Mouse (Mus musculus): Measurements from ENCODE around the gene Rps27a.

DNA sequence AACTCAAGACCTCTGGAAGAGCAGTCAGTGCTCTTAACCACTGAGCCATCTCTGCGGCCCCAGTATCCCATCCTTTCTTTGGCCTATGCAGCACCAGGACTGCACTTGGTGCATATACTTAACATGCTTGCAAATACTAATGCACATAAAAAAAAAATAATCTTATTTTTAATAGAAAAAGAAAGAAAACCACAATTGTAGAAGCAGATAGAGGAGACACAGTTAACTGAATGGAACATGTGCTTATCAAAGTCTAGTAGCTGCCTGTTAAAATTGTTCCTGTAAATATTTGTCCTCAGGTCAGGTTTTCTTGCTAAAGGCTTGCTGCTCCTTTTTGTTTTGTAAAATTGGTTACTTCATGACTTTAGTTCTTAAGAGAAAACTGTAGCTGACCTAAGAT lies 9.7 kb downstream of the Rps27a start:
- TF ChIP-seq POLR2A (IDR thresholded peaks at IDR 0.05; ENCODE audit: low read depth, low read length) = no peak
- no peak for TF ChIP-seq CTCF (IDR thresholded peaks at IDR 0.05; ENCODE audit: extremely low read depth, insufficient read depth, insufficient read length, insufficient replicate concordance)

Measured in spleen, adult 2 months (tissue).